Mouse (Mus musculus) liver, embryonic 14.5 days (tissue): ENCODE results near the gene Trim2.

Experiments used
- CTCF ChIP-seq: IDR thresholded peaks from 2 replicates; pipeline ENCODE4 v1.5.1; 2016; ENCODE audit warnings: antibody characterized with exemption, low read depth, control low read depth
- EP300 ChIP-seq: IDR thresholded peaks from 2 replicates; pipeline ENCODE4 v1.6.1; 2016; ENCODE audit warnings: antibody characterized with exemption, low read depth

DNA sequence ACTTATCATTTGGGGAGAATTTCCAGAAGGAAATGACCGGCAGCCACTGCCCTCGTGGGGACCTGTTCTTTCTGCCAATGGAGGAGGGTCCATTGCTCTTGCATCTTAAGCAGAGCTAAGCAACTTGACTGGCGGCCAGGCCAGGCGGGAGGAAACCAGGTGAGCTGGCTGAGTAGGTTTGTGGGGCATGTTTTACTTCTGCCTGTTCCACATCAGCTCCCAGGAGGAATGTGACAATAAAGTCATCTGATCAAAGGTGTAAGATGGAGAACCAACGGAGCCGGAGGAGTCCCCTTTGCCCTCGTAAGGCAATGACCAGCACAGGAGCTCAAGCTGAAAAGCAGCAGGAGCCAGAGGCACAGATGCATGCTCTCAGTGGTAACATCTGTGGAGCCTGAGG is 35.1 kb upstream of the Trim2 start:
- TF ChIP-seq CTCF: no peak
- no peak for TF ChIP-seq EP300
